Mouse (Mus musculus) T-cell, adult 2 months (primary cell): ENCODE measurements at regions not wholly inside any gene's neighbourhood (a gene's known extent, or its start where the extent isn't known, plus 50 kb on each side); places are given as distances from the start of the nearest gene placed in this dataset.

ENCODE experiments used
- DNase-seq: peaks from one replicate; pipeline ENCODE4 v3.0.0; 2022; ENCODE audit warnings: low spot score

- no peak for DNase-seq
Measured at GRCm38 (mm10) chr2:159646595-159646994, 687.4 kb downstream of the Gm826 start.

GRCm38 (mm10) chr2:159652243-159652642 is 681.7 kb downstream of the Gm826 start:
- DNase-seq = no peak

- DNase-seq = no peak
Measured at GRCm38 (mm10) chr2:159676845-159677244, 657.1 kb downstream of the Gm826 start.

- DNase-seq = no peak
Measured at GRCm38 (mm10) chr2:159680641-159681040, 653.3 kb downstream of the Gm826 start.

- no peak for DNase-seq
Measured at GRCm38 (mm10) chr2:159703100-159703499, 630.9 kb downstream of the Gm826 start.

GRCm38 (mm10) chr2:159708141-159708540 is 625.8 kb downstream of the Gm826 start:
- no peak for DNase-seq

GRCm38 (mm10) chr2:159714633-159715032 is 619.3 kb downstream of the Gm826 start:
- no peak for DNase-seq

- no peak for DNase-seq
Measured at GRCm38 (mm10) chr2:159718738-159719137, 615.2 kb downstream of the Gm826 start.

- no peak for DNase-seq
Measured at GRCm38 (mm10) chr2:159725158-159726076, 608.5 kb downstream of the Gm826 start.

GRCm38 (mm10) chr2:159729301-159729700 is 604.7 kb downstream of the Gm826 start:
- DNase-seq = no peak

GRCm38 (mm10) chr2:159730221-159730620 is 603.7 kb downstream of the Gm826 start:
- no peak for DNase-seq

GRCm38 (mm10) chr2:159731305-159731704 is 602.7 kb downstream of the Gm826 start:
- DNase-seq = no peak

- DNase-seq = no peak
Measured at GRCm38 (mm10) chr2:159732413-159732812, 601.5 kb downstream of the Gm826 start.

GRCm38 (mm10) chr2:159734576-159734975 is 599.4 kb downstream of the Gm826 start:
- DNase-seq = no peak

GRCm38 (mm10) chr2:159755541-159756011 is 578.4 kb downstream of the Gm826 start:
- DNase-seq = no peak

- no peak for DNase-seq
Measured at GRCm38 (mm10) chr2:159760806-159761205, 573.2 kb downstream of the Gm826 start.

- DNase-seq = no peak
Measured at GRCm38 (mm10) chr2:159763115-159763514, 570.8 kb downstream of the Gm826 start.
